Mouse (Mus musculus) B cell, adult 67 days (primary cell): ENCODE results near the gene Polr3g. TPM values are rescaled to one million over a fixed set of nuclear protein-coding genes. Genes with fewer than 3 reads are reported as not detected.

Source experiments
- total RNA-seq, 2 experiments: library from RNA; stranded (reverse); gene quantifications; 4 replicates each; pipeline ENCODE4 v1.2.4; 2023

Polr3g gene
- 10 to 100 TPM; 11.8 to 13.1 TPM for total RNA-seq

DNA sequence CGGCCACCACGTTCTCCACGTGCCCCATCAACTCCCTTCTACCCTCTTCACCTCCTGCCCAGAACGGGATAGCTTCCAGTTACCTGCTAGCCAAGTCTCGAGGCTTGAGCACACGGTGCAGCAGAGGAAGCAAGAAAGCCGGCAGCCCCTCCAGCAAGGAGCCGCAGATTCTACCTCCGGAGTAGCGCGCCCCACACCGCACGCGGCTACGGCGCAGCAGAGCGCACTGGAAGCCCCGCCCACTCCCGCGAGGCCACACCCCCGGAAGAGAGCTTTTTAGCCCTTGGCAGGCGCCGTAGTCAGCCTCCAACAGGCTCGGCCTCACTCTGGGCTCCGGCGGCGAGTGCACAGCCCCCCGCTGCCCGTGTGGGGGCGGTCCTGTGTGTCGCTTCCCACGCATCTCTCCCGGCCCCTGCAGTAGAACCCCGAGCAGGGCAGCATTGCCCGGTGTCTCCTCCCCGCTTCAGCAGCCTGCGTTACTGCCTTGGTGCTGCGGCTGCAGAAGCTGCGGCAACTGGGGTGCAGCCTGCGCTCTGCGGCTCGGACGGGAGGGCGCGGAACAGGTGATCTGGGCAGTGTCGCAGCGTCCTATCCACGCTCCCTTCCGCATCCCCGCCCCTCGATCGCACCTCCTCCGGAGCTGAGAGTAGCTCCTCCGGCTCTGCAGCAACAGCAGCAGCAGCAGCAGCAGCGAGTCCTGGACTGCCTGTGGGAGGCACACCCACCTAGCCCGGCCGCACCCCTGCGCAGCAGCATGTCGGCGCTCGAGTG lies at the start of gene Polr3g, which contains the start of gene Mblac2:
Gene Polr3g, minus strand, starts transcription at position 239 of the 771 bp plus-strand sequence.
Gene Mblac2, plus strand, starts transcription at position 567 of the 771 bp plus-strand sequence.

GRCm38 (mm10) chr13:81657351-81658052 lies 53.3 kb downstream of the Polr3g start, which contains the start of gene Lysmd3:
Lysmd3 (plus strand) TSS chr13:81657663.

GRCm38 (mm10) chr13:81632720-81633415 lies 77.9 kb downstream of the Polr3g start, which contains the start of gene Adgrv1:
Adgrv1 (minus strand) TSS chr13:81633154.

Other genes starting within 250 kb of the Polr3g start
- gene Adgrv1, start 77.9 kb downstream of the Polr3g start, total RNA-seq = not detected
- 10 to 100 TPM; 27.0 to 27.8 TPM for gene Lysmd3, start 53.4 kb downstream of the Polr3g start, total RNA-seq
- gene Mblac2, start 328 bp upstream of the Polr3g start, total RNA-seq = 1 to 10 TPM; 7.0 to 8.2 TPM
- 10 to 100 TPM; 86.3 to 87.0 TPM for gene Cetn3, start 72.1 kb upstream of the Polr3g start, total RNA-seq